Mouse (Mus musculus) G1E-ER4 (cell line): Measurements from ENCODE around the gene Vdr. TPM values are rescaled to one million over a fixed set of nuclear protein-coding genes. Genes with fewer than 3 reads are reported as not detected.

Experiments
- GATA1 ChIP-seq: IDR thresholded peaks from one replicate; pipeline ENCODE4 v1.8.0; 2012; ENCODE audit warnings: low read length, inconsistent platforms
- polyA plus RNA-seq: library from polyadenylated mRNA; stranded (reverse); fragments of >175 nt; gene quantifications from 2 replicates; pipeline ENCODE4 v1.2.3, GENCODE M21; 2012

Vdr gene
- polyA plus RNA-seq, 1 experiment, result not detected

DNA sequence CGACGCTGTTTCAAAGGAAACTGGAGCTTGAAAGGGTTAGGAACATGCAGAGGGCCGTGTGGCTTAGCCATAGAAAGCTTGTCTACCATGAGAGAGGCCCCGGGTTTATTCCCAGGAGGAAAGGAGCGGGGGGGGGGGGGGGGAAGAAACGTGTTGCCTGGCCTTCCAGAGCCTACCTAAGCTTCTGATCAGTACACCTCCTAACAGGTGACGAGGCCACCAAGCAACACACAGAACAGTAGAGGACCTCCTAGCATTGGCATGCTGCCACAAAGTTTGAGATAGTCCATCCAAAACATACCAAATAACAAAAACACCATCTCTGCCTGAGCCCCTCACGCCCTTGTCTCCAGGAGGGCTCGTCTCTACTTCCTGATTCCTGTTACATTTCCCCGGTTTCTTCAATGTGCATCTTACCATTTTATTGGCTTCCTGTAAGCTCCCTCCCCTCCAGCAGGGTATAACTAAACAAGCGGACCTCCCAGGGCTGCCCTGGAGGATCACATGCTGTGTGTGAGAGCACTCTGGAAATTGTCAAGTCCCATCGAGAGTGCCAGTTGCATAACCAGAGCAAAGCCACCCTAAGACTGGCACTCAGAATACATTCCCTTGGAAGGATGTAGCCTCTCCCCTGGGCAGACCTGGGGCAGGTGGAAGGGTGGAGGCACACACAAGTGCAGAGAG is 87.7 kb downstream of the Vdr start:
- no peak for TF ChIP-seq GATA1

DNA sequence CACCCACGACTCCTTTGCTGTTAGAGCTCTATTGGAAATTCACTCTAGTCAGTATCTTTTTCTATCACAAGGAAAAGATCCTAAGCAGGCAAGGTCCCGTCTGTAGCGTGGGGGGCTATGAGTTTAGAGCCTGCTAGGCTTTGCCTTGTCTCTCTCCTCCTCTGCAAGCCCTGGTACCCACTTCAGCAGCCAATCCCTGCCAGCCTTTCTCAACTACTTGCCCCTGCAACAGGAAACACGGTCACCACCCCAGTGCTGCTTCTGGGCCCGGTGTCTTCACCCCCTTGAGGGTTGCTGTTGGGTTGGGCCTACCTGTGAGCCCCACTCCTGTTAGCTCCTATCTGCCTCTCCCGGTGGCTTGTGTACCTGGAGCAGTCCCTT is 88.5 kb downstream of the Vdr start:
- no peak for TF ChIP-seq GATA1

DNA sequence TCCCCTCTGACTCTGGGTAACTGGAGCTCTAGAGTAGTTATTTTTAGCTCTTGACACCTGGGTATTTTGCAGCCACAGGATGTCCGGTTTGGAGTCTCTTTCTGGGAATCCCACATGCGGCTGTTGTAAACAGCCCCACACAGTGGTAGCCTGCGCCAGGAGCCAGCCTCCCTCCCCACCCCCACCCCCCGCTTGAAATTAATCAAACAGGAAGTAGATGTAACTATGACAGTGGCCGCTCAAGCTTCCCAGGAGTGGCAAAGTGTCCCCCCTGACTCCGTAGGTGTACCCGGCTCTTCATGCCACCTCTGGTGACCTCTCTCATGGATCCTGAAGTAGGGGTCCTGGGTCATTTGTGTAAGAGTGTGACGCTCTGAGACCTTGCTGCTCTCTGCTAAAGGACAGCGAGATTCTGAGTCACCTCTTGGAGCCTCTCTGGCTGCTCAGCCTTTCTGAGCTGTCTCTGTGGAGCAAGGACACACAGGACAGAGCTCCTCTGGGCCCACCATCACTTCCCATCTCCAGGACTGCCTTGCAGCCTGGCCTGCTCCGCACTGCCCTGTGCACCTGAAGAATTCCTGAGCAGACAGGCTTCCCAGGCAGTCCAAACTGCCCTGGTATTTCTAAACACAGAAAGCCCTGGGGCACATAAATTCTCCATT is 89.0 kb downstream of the Vdr start:
- TF ChIP-seq GATA1, result no peak

DNA sequence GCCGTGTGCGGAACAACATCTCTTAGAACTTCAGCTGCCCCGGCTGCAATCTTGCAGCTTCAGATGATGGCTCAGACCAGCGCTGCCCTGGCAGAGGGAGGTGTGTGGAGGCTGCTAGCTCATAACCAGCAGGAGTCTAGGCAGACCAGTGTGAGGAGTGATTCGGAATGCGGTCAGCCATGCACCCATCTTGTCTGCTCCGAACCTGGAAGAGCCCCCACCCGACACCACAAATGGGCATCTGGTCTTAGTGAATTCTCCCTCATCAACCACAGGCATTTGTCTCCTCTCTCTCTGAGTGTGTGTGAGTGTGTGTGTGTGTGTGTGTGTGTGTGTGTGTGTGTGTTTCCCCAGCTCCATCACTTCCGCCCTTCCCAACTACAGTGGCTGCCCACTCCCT is 90.5 kb downstream of the Vdr start:
- no peak for TF ChIP-seq GATA1

DNA sequence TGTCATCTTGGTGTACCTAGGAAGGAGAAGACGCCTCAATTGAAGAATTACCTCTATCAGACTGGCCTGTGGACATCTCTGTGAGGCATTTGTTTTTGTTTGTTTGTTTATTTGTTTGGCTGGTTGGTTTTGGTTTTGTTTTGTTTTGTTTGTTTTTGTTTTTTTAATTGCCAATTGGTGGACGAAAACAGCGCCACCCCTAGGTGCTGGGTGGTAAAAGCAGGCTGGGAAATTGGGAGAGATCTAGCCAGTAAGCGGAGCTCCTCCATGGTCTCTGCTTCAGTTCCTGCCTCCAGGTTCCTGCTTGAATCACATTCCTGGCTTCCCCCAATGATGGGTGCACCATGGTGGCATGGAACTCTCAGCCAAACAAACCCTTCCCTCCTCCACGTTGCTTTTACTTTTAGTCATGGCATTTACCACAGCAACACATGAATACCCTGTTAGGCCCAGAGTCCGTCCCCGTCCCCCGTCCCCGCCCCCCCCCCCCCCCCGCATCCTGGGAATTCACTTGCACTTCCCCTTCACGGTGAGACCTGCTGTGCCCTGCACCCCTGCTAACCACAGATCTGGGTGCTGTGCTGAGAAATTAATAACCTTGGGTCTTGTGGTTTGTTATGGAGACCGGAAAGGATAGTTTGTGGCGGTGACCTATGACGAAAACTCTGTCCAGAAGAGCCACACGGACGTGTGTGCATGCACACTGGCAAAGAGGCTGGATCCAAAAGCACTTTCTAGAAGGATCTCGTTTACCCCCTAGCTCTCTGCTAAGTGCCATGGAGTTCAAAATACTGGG is 94.0 kb downstream of the Vdr start:
- no peak for TF ChIP-seq GATA1

DNA sequence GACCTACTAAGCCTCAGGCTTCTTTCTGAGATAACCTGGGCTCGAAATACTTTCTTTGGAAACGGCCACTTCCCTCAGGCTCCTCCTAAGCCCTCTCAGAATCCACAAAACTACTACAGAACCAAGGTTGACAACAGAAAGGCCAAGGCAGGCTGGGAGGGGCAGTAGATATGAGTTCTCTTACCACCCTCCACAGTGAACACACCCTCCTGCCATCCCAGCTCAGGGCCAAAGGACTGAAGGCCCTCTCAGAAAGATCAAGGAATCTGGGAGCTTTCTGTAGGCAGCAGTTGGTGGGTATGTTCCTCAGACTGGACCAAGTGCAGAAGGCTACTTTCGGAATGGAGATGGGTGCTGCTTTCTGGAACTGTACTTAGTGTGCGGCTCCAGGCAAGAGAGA is 95.2 kb downstream of the Vdr start:
- TF ChIP-seq GATA1, result no peak

DNA sequence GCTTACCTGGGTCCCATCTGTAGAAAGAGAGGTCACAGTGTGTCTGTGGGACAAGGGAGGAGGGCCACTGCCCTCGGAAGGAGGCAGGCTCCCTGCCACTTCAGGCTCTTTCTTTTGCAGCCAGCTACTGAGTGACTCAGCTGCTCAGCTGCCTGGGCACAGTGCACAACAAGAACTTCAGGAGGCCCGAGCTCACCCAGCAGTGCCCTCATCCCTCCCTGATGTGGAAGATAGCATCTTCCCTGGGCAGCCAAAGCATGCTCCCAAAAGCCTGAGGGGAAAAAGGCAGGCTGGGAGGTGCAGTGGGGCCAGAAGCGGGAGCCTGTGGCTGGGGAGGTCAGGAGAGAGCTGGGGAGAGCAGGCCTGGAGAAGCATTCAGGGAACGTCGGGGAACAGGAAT is 95.7 kb downstream of the Vdr start:
- no peak for TF ChIP-seq GATA1

DNA sequence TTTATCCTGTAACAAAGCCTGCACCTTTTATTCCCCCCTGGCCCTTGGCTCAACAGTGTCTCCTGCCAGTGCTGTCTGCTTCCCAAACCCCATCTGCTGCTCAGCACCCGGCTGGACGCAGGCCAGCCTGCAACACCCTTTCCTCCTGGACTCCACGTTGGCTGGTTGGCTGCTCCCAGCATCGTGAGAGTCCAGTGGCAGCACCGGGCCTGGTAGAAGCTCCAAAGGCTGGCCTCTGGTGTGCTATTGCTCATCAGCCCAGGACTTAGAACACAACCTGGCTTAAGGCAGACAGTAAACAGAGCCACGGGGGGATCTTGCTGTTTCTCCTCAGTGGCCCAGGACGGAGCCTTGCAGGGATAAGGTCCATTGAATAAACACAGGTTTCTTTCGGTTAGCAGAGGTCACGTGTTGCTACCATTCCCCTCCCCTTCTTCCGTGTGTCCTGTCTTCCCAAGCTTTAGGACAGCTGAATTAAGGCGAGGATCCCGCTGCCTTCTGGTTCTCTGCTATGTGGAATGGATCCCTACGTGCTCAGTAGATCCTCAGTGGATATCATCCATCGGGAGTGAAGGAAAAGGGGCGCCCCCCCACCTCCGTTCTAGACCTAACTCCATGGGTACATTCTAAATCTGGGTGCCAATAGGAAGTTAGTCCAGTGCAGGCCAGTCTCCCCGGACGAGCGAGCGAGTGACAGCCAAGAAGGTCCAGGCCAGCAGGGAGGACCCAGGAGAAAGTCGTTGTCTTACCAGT is 96.8 kb downstream of the Vdr start:
- no peak for TF ChIP-seq GATA1

DNA sequence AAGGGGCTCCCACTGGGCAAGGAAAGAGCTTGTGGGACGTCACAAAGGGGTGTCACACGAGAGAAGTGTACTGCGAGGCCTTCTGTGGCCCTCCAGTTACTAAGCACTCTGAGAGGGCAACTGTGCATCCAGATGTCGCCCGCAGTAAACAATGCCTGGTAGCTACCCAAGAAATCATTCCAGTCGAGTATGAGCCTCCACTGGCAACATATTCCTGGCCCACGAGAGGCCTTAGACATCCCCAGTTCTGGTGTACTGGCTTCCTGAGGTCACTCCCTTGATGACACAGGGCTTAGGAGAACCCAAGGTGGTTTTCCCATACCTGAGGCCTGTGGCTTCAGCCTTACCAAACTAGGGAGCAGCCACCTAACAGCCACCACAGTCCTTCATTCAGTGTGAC is 97.6 kb downstream of the Vdr start:
- TF ChIP-seq GATA1, result no peak

DNA sequence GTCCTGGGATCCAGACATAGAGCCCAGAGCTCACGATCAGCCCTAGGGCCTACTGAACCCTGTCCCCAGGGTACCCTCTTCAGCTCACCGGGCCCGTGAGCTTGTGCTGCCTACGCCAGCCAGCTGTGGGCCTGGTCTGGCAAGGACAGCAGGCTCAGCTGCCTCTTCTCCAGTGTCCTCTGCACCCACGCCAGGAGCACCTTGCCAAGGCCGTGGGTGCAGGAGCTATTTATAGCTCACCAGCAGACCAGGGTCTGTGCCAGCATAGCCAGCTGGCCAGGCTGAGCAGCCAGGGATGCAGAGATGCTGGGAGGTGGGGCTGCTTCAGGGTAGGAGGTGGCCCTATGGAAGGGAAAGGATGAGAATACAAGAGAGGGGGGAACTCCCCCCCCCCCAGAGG is 98.3 kb downstream of the Vdr start:
- TF ChIP-seq GATA1, result no peak

DNA sequence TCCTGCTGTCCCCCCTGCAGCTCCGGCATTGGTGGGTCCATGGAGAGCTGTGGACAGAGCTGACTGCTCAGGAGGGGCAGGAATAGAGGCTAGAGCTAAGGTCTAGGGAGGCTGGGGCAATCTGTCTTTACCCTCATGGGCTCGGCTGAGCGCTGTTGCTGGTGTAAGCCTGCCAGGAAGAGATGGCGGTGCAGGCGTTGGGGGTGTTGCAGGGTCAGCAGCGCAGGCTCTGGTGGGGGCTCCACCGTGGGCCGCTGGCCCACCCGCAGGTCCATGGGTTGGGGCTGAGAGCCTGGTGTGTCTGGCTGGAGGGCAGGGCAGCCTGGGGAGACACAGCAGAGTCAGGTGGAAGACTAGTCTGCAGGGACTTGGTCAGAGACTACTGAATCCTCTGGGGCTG is 99.1 kb downstream of the Vdr start:
- no peak for TF ChIP-seq GATA1

DNA sequence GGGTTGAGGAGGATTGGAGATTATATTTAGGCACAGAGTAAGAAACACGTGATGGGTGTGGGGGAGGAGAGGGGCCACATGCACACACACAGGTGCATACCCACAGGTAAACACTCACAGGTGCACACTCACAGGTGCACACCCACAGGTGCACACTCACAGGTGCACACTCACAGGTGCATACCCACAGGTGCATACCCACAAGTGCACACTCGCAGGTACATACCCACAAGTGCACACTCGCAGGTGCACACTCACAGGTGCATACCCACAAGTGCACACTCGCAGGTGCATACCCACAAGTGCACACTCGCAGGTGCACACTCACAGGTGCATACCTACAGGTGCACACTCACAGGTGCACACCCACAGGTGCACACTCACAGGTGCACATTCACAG is 100.0 kb downstream of the Vdr start:
- TF ChIP-seq GATA1, result no peak

DNA sequence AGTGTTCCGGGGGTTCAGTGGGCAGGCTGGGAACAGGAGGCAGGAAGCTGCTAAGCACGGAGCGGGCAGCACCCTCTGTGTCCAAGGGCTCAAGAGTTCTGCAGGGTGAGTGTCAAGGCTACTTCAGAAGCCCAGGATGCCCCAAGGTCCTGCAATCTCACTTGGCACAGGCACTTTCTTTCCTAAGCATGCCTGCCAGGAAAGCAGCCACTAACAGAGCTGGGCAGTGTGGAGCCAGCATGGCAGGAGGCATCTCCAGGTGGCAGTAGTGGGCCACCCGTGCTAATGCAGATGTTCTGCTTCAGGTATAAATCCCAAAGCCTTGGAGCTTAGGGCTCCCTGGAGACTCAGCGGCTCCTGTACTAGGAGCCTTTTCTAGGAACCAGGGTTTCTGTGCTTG is 100.5 kb downstream of the Vdr start:
- TF ChIP-seq GATA1, result no peak

DNA sequence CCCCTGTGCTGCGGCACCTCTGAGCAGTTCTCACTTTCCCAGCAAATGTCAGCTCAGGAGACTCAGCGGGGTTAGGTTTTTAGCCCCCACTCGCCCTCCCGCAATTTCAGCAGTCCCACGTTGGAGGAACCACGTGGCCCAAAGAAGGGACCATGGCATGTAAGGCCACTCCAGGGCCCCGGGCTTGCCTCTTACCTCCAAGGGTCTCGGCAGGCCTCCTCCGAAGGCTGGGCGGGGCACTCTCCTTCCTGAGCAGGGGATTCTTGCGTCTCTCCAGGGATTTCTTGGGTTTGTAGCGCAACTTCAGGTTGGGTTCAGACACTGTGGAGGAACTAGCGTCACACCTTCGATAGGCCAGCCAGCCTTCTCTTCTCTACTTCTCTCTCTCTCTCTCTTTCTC is 101.2 kb downstream of the Vdr start:
- TF ChIP-seq GATA1, result no peak

DNA sequence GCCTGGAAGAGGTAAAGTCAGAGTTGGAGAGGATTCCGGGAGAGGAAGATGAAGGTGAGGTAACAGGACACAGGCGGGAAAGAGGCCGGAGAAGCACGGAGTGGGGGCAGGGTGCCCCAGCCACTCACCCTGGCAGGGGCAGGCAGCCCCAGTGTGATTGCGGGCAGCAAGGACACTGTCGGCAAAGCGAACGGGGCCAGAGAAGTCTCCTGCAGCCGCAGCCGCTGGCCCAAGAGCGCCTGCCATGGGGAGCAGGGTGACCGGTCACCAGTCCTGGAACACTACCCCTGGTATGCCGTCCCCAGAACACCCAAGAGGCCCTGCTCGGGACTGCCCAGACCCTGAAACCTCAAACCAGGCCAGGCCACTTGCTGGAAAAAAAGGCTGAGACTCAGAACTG is 101.9 kb downstream of the Vdr start:
- TF ChIP-seq GATA1, result no peak

DNA sequence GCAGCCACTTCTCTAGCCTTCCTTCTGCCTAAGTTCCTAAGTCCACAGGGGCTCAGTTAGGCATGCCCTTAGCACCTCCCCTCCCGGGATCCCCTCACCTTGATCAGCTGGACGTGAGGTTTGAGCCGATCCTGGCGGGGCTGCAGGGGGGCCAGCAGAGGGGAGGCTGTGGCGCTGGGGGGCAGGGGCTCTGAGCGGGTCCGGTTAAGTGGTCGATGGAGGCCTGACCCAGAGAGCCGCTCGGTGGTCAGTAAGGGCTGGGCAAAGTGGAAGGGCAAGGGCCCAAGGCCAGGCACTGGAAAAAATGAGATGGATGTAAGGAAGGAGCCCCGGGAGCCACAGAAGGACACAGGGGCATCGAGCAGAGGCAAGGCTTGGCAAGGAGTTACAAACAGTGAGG is 102.6 kb downstream of the Vdr start:
- TF ChIP-seq GATA1, result no peak

Other genes with a start within 250 kb of the Vdr start
- gene Rpap3, start 204.8 kb downstream of the Vdr start, polyA plus RNA-seq, result 22.2 and 22.8 TPM in 2 replicates
- not detected in 2 replicates for gene Endou, start 179.3 kb downstream of the Vdr start, polyA plus RNA-seq
- gene Rapgef3, start 142.7 kb downstream of the Vdr start, polyA plus RNA-seq, result 0.05 TPM in 1 of 2 replicates, not detected in the other
- gene Slc48a1, start 132.1 kb downstream of the Vdr start, polyA plus RNA-seq, result 160 and 171 TPM in 2 replicates
- gene Hdac7, start 66.1 kb downstream of the Vdr start, polyA plus RNA-seq, result 128 and 174 TPM in 2 replicates
- 15.5 and 21.5 TPM in 2 replicates for gene Tmem106c, start 53.6 kb upstream of the Vdr start, polyA plus RNA-seq
- 0.03 and 0.05 TPM in 2 replicates for gene Col2a1, start 94.1 kb upstream of the Vdr start, polyA plus RNA-seq
- gene Pfkm, start 182.0 kb upstream of the Vdr start, polyA plus RNA-seq, result 23.9 and 28.6 TPM in 2 replicates
- 17.4 and 18.2 TPM in 2 replicates for gene Senp1, start 183.1 kb upstream of the Vdr start, polyA plus RNA-seq